Mouse (Mus musculus): Measurements from ENCODE around the gene Cwc27. TPM values are rescaled to one million over a fixed set of nuclear protein-coding genes. Genes with fewer than 3 reads are reported as not detected.

Gene Cwc27
- polyA plus RNA-seq (2012; rRNA removed) = 10.3 and 14.9 TPM in 2 replicates
- 24.4 and 25.2 TPM in 2 replicates for polyA plus RNA-seq (2014; fragmentation: Nextera tagmentation; extraction: Ambion mirVana)

GRCm38 (mm10) chr13:104816635-104817571 lies at the start of gene Cwc27:
Gene Cwc27 (minus strand): TSS chr13:104817142.
- DNase-seq (ENCODE audit: low spot score) (peak; percentile 82), ATAC-seq (ENCODE audit: low FRiP score, low read depth) (peak; percentile 97)
- TF ChIP-seq POLR2A (IDR thresholded peaks at IDR 0.05; ENCODE audit: borderline replicate concordance, extremely low read depth, insufficient read depth, insufficient read length) = peak; percentile 56; the same call in 1 of the 2 replicates
- peak within 1 kb of the TSS; percentile 71 for H3K4me2 ChIP-seq (replicated peaks; ENCODE audit: low read depth, low read length, severe bottlenecking)
- H3K4me1 ChIP-seq (ENCODE audit: control insufficient read depth, insufficient read depth, low read length) = peaks cover 18% of the 10 kb centered on the region
- WGBS = 1% methylated on average over 50 of the region's 50 CpGs
- peak within 1 kb of the TSS; percentile 76 for H3K4me3 ChIP-seq (replicated peaks; ENCODE audit: low read length)
- no peaks in the 10 kb centered on the region for H3K9me3 ChIP-seq (ENCODE audit: control insufficient read depth, low read length)
- peak within 1 kb of the TSS; percentile 91 for H3K9ac ChIP-seq (ENCODE audit: low read depth, low read length, severe bottlenecking)
- no peaks in the 10 kb centered on the region for H3K36me3 ChIP-seq (ENCODE audit: control insufficient read depth, insufficient read depth, low read length)
- H3K27ac ChIP-seq (replicated peaks; ENCODE audit: low read depth, low read length) = peak within 1 kb of the TSS; percentile 94
- no peaks in the 10 kb centered on the region for H3K27me3 ChIP-seq (ENCODE audit: control insufficient read depth, insufficient read depth, low read length)

- Histone ChIP-seq H3K4me3 (replicated peaks; ENCODE audit: low read length) (no peak overlapping the region), H3K27ac (replicated peaks; ENCODE audit: low read depth, low read length) (no peak overlapping the region), H3K27me3 (ENCODE audit: control insufficient read depth, insufficient read depth, low read length) (0 out of 2 replicates have a peak, but pooled peaks cover 4% of the 10 kb centered on the region), H3K4me1 (ENCODE audit: control insufficient read depth, insufficient read depth, low read length) (peaks cover 3% of the 10 kb centered on the region; the same call in 1 of the 2 replicates), H3K9ac (ENCODE audit: low read depth, low read length, severe bottlenecking) (no peak overlapping the region), H3K9me3 (ENCODE audit: control insufficient read depth, low read length) (no peaks in the 10 kb centered on the region), H3K36me3 (ENCODE audit: control insufficient read depth, insufficient read depth, low read length) (no peaks in the 10 kb centered on the region), H3K4me2 (replicated peaks; ENCODE audit: low read depth, low read length, severe bottlenecking) (no peak overlapping the region)
- 76% methylated on average over 5 of the region's 5 CpGs for WGBS
- no peak for TF ChIP-seq POLR2A (IDR thresholded peaks at IDR 0.05; ENCODE audit: borderline replicate concordance, extremely low read depth, insufficient read depth, insufficient read length)
- no peak for ATAC-seq (ENCODE audit: low FRiP score, low read depth)
- DNase-seq (ENCODE audit: low spot score) = no peak
These were observed 49.8 kb upstream of the Cwc27 start for GRCm38 (mm10) chr13:104866726-104867125.

- peaks cover 3% of the 10 kb centered on the region; the same call in 1 of the 2 replicates for H3K4me1 ChIP-seq (ENCODE audit: control insufficient read depth, insufficient read depth, low read length)
- H3K4me3 ChIP-seq (replicated peaks; ENCODE audit: low read length) = peak within 1 kb of the TSS; percentile 40
- ATAC-seq (ENCODE audit: low FRiP score, low read depth) (peak; percentile 60), DNase-seq (ENCODE audit: low spot score) (peak; percentile 42)
- no peaks in the 10 kb centered on the region for H3K9me3 ChIP-seq (ENCODE audit: control insufficient read depth, low read length)
- H3K27ac ChIP-seq (replicated peaks; ENCODE audit: low read depth, low read length) = no peak within 1 kb of the TSS
- H3K27me3 ChIP-seq (ENCODE audit: control insufficient read depth, insufficient read depth, low read length) = 0 out of 2 replicates have a peak, but pooled peaks cover 4% of the 10 kb centered on the region
- peak within 1 kb of the TSS; percentile 74 for H3K4me2 ChIP-seq (replicated peaks; ENCODE audit: low read depth, low read length, severe bottlenecking)
- TF ChIP-seq POLR2A (IDR thresholded peaks at IDR 0.05; ENCODE audit: borderline replicate concordance, extremely low read depth, insufficient read depth, insufficient read length) = no peak
- 5% methylated on average over 36 of the region's 38 CpGs for WGBS
- peak within 1 kb of the TSS; percentile 45 for H3K9ac ChIP-seq (ENCODE audit: low read depth, low read length, severe bottlenecking)
- no peaks in the 10 kb centered on the region for H3K36me3 ChIP-seq (ENCODE audit: control insufficient read depth, insufficient read depth, low read length)
These were observed 46.4 kb upstream of the Cwc27 start, which contains the start of gene Shisal2b for GRCm38 (mm10) chr13:104863127-104863979. Gene Shisal2b (minus strand): TSS chr13:104863893.

GRCm38 (mm10) chr13:104853645-104854044 lies 36.7 kb upstream of the Cwc27 start:
- H3K4me1 ChIP-seq (ENCODE audit: control insufficient read depth, insufficient read depth, low read length) = no peaks in the 10 kb centered on the region
- H3K27ac ChIP-seq (replicated peaks; ENCODE audit: low read depth, low read length) = no peak overlapping the region
- no peak overlapping the region for H3K9ac ChIP-seq (ENCODE audit: low read depth, low read length, severe bottlenecking)
- ATAC-seq (ENCODE audit: low FRiP score, low read depth) = no peak
- DNase-seq (ENCODE audit: low spot score) = no peak
- no peaks in the 10 kb centered on the region for H3K9me3 ChIP-seq (ENCODE audit: control insufficient read depth, low read length)
- no peak overlapping the region for H3K4me2 ChIP-seq (replicated peaks; ENCODE audit: low read depth, low read length, severe bottlenecking)
- WGBS = 81% methylated on average over 2 of the region's 2 CpGs
- no peaks in the 10 kb centered on the region for H3K27me3 ChIP-seq (ENCODE audit: control insufficient read depth, insufficient read depth, low read length)
- no peak for TF ChIP-seq POLR2A (IDR thresholded peaks at IDR 0.05; ENCODE audit: borderline replicate concordance, extremely low read depth, insufficient read depth, insufficient read length)
- no peaks in the 10 kb centered on the region for H3K36me3 ChIP-seq (ENCODE audit: control insufficient read depth, insufficient read depth, low read length)
- H3K4me3 ChIP-seq (replicated peaks; ENCODE audit: low read length) = no peak overlapping the region
